Mouse (Mus musculus) activated CD4-positive, CD25-positive, alpha-beta regulatory T cell (primary cell): ENCODE measurements around the gene Olfr1535. TPM values are rescaled to one million over a fixed set of nuclear protein-coding genes. Genes with fewer than 3 reads are reported as not detected.

Experiments
- polyA plus RNA-seq, 2 experiments: library from polyadenylated mRNA; unstranded; fragments of 100-300 nt; shearing (Covaris generic); gene quantifications; one replicate each; pipeline ENCODE4 v1.2.1; 2017

Gene Olfr1535
- polyA plus RNA-seq, result under 1 TPM; 0.08 to 0.29 TPM

DNA sequence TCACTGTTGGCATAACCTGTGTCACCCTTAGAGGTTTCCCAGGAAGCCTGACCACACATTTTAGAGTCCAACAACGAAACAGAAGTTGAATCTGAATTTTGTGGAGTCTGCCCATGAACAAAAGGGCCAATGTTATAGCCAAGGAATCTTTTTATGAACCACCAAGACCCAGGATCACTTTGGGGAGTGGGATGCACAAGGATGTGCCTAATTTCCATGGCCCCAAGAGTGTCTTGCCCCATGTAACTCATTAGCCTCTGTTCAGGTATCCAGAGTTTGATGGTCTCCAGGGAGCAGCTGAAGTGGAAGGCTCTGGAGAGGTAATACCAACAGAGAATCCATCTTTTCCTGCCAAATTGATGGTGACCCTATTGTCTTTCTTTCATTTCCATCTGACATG is at the start of gene Olfr1535:
Gene Olfr1535 (minus strand): TSS at position 101 of the 400 bp plus-strand sequence.

GRCm38 (mm10) chr13:21581659-21582058 is 22.0 kb upstream of the Olfr1535 start, which contains the start of gene Olfr1364:
Gene Olfr1364, minus strand, starts transcription at chr13:21581759.

GRCm38 (mm10) chr13:21542708-21543107 is 17.0 kb downstream of the Olfr1535 start, which contains the start of gene Olfr1366:
Gene Olfr1366, minus strand, starts transcription at chr13:21542808.

DNA sequence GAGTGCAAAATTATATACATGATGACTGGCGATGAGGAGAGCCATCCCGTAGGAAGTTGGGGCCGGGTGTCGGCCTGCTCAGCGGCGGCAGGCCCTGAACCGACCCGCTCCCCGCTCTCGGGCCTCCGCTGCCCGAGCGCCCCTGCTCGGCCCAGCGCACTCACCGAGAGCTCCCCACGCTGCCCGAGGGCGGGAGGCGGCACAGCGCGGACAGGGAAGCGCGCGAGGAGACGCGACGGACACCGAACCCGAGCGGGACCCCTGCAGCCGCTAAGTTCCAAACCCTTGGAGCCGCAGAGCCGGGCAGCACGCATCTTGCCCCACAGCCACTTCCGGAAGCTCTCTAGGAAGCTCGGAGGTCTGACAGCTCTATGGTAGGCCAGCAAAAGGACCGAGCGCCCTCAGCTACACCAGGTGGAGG is 28.9 kb downstream of the Olfr1535 start, which contains the start of gene Zkscan8:
Gene Zkscan8 (minus strand): TSS at position 340 of the 421 bp plus-strand sequence.

Other genes starting within 250 kb of the Olfr1535 start
- gene Gpx6, start 247.8 kb downstream of the Olfr1535 start, polyA plus RNA-seq, result under 1 TPM in 1 of 2 experiments, not detected in 1; 0.31 TPM
- not detected for gene Olfr1367, start 213.0 kb downstream of the Olfr1535 start, polyA plus RNA-seq
- gene Zscan12, start 197.1 kb downstream of the Olfr1535 start, polyA plus RNA-seq, result 10 to 100 TPM in 1 of 2 experiments, 1 to 10 TPM in 1; 8.2 to 10.4 TPM
- 10 to 100 TPM; 44.2 to 52.5 TPM for gene Zkscan3, start 157.1 kb downstream of the Olfr1535 start, polyA plus RNA-seq
- under 1 TPM; 0.37 to 0.53 TPM for gene Pgbd1, start 118.8 kb downstream of the Olfr1535 start, polyA plus RNA-seq
- gene Zscan26, start 106.2 kb downstream of the Olfr1535 start, polyA plus RNA-seq, result 1 to 10 TPM; 4.8 to 5.5 TPM
- gene Nkapl, start 91.4 kb downstream of the Olfr1535 start, polyA plus RNA-seq, result not detected
- gene Zkscan4, start 81.0 kb downstream of the Olfr1535 start, polyA plus RNA-seq, result not detected
- not detected for gene Gm10065, start 80.5 kb downstream of the Olfr1535 start, polyA plus RNA-seq
- under 1 TPM; 0.18 TPM for gene AK157302, start 64.7 kb downstream of the Olfr1535 start, polyA plus RNA-seq
- gene Gm11273, start 58.5 kb downstream of the Olfr1535 start, polyA plus RNA-seq, result 10 to 100 TPM; 17.3 to 21.5 TPM
- 1 to 10 TPM; 3.9 to 5.7 TPM for gene Zkscan8, start 28.8 kb downstream of the Olfr1535 start, polyA plus RNA-seq
- gene Olfr1366, start 17.1 kb downstream of the Olfr1535 start, polyA plus RNA-seq, result not detected
- gene Olfr1364, start 21.9 kb upstream of the Olfr1535 start, polyA plus RNA-seq, result not detected
- gene Olfr1362, start 54.1 kb upstream of the Olfr1535 start, polyA plus RNA-seq, result not detected
- gene Olfr11, start 82.6 kb upstream of the Olfr1535 start, polyA plus RNA-seq, result not detected
- not detected for gene Olfr1361, start 103.5 kb upstream of the Olfr1535 start, polyA plus RNA-seq
- gene Olfr1360, start 117.5 kb upstream of the Olfr1535 start, polyA plus RNA-seq, result under 1 TPM in 1 of 2 experiments, not detected in 1; 0.09 TPM
- gene Olfr1359, start 138.2 kb upstream of the Olfr1535 start, polyA plus RNA-seq, result not detected
- gene Hist1h2bl, start 156.2 kb upstream of the Olfr1535 start, polyA plus RNA-seq, result under 1 TPM; 0.64 to 0.91 TPM
- gene Hist1h2ai, start 156.5 kb upstream of the Olfr1535 start, polyA plus RNA-seq, result 10 to 100 TPM in 1 of 2 experiments, 1 to 10 TPM in 1; 8.5 to 16.3 TPM
- gene Hist1h3h, start 157.8 kb upstream of the Olfr1535 start, polyA plus RNA-seq, result 1 to 10 TPM; 3.5 to 6.8 TPM
- gene Hist1h2bm, start 162.2 kb upstream of the Olfr1535 start, polyA plus RNA-seq, result 1 to 10 TPM; 1.4 to 2.6 TPM
- 1 to 10 TPM in 1 of 2 experiments, not detected in 1; 1.2 TPM for gene Hist1h4j, start 175.2 kb upstream of the Olfr1535 start, polyA plus RNA-seq
- gene Hist1h4k, start 190.6 kb upstream of the Olfr1535 start, polyA plus RNA-seq, result 10 to 100 TPM; 14.4 to 26.1 TPM
- gene Hist1h2ak, start 193.9 kb upstream of the Olfr1535 start, polyA plus RNA-seq, result 1 to 10 TPM; 5.2 to 7.9 TPM
- 1 to 10 TPM in 1 of 2 experiments, not detected in 1; 3.5 TPM for gene Hist1h2bn, start 194.2 kb upstream of the Olfr1535 start, polyA plus RNA-seq
- 10 to 100 TPM; 12.2 to 12.7 TPM for gene Hist1h1b, start 220.7 kb upstream of the Olfr1535 start, polyA plus RNA-seq
- 1 to 10 TPM; 1.3 to 2.5 TPM for gene Hist1h3i, start 223.5 kb upstream of the Olfr1535 start, polyA plus RNA-seq
- 10 to 100 TPM in 1 of 2 experiments, 1 to 10 TPM in 1; 1.0 to 13.1 TPM for gene Hist1h2an, start 227.3 kb upstream of the Olfr1535 start, polyA plus RNA-seq
- gene Hist1h2bp, start 227.6 kb upstream of the Olfr1535 start, polyA plus RNA-seq, result 1 to 10 TPM in 1 of 2 experiments, not detected in 1; 1.5 TPM